Mouse (Mus musculus) gastrocnemius, adult 2 months (tissue): ENCODE results near the gene Tmem51. TPM values are rescaled to one million over a fixed set of nuclear protein-coding genes. Genes with fewer than 3 reads are reported as not detected.

ENCODE experiments used
- DNase-seq: peaks from one replicate; pipeline ENCODE4 v3.0.0; 2022
- H3K27ac ChIP-seq: fragments of 200-600 bp; 2 replicates; pipeline ENCODE4 v1.8.1; 2022; ENCODE audit warnings: mild to moderate bottlenecking
- H3K4me3 ChIP-seq: fragments of 200-600 bp; 2 replicates; pipeline ENCODE4 v1.8.1; 2022; ENCODE audit warnings: mild to moderate bottlenecking, moderate library complexity
- CTCF ChIP-seq: fragments of 200-600 bp; IDR thresholded peaks from 2 replicates; pipeline ENCODE4 v1.8.1; 2022; ENCODE audit warnings: antibody characterized with exemption, mild to moderate bottlenecking, moderate library complexity
- intact Hi-C: fragments of 180-260 bp; cut with DNase I; formaldehyde crosslinking; loops from one replicate; pipeline ENCODE4 v1.15.1; 2025
- total RNA-seq, 2 experiments: library from RNA; stranded (reverse); gene quantifications; 2 replicates each; pipeline ENCODE4 v1.2.3; 2021

Tmem51 gene
- total RNA-seq, 2 experiments from 2014 or later: 0.66 to 0.75 TPM

DNA sequence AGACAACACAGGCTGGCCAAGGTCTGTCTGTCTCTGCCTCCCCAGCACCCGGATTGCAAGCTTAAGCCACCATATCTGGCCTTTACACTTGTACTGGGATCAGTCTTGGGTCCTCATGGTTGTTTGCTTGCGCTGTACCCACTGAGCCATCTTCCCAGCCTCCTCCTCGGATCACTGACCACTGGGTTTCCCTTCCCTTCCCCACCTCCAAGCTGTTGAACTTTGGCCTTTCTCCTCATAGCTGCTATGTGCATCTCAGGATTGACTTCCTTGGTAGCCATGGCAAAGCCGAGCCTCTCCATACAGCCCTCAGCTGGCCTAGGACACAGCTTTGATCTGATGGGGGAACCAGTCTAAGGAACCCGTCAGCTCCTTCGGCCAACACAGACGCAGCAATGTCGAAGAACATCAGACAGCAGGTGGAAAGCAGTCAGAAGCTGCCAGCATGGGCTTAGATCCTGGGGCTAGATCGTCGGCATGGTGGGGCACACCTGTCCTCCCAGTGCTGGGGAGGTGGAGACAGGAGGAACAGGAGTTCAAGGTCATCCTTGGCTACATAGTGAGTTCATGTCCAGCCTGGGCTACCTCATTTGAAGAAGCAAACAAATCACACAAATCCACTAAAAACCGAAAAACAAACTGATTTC, 19.4 kb downstream of the Tmem51 start:
- no peak for TF ChIP-seq CTCF
- intact Hi-C loops: no loop called here
- peak overlapping the region; percentile 72 for H3K27ac ChIP-seq
- DNase-seq: no peak
- no peak overlapping the region for H3K4me3 ChIP-seq

DNA sequence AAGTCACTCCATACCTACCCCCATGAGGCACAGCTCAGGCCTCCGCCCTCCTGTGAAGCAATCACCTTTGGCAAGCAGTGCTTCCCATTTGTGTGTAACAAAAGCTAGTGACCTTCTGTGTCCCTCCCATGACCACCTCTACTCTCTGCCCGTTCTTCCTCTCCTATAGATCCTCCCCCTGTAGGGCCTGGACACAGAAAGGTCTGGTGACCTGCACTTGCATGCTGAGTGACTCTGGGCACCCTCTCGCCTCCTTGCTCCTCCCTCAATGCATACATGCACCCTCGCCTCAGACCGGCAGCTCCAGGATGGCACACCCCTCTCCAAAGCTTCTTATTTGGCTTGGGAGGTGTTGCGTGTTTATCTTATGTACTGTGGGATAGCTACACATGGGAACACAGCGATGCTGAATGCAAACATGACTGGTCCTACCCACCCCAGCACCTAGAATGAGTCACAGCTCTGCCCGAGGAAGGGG, 21.0 kb downstream of the Tmem51 start:
- intact Hi-C loops: no loop called here
- no peak for TF ChIP-seq CTCF
- no peak for DNase-seq
- no peak overlapping the region for H3K4me3 ChIP-seq
- no peak overlapping the region for H3K27ac ChIP-seq

DNA sequence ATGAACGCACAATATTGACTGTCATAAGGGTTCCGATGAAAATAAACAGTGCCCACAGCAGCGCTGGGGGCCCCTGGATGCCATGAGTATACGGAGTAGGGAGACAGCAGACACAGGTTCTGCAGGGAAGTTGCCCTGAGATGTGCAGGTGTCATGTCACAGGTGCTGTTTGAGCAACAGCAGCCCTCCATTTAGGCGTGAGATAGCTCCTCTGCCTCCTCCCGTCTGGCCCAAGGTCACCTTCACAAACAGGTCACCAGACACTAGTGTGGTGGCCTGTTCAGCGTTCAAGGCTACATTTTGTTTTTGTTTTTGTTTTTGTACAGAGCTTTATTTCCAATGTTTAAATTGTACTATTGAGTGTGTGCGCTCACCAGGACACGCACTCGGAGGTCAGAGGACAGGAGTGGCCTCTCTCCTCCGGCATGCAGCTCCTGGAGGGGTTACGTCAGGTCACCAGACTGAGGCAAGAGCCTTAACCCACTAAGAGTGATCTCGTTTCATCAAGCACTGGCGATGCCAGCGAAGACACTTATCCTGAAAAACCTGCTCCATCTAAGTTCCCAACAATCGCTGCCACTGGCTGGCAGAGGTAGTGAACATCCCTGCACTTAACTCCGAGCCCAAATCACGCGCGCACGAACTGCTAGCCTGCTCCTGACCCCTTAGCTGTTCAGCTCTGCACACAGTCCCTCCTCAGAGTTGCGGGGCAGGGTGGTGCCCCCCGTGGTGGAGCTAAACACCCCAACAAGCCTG, 22.4 kb downstream of the Tmem51 start:
- DNase-seq: no peak
- intact Hi-C loops: no loop called here
- H3K27ac ChIP-seq: no peak overlapping the region
- no peak for TF ChIP-seq CTCF
- no peak overlapping the region for H3K4me3 ChIP-seq

DNA sequence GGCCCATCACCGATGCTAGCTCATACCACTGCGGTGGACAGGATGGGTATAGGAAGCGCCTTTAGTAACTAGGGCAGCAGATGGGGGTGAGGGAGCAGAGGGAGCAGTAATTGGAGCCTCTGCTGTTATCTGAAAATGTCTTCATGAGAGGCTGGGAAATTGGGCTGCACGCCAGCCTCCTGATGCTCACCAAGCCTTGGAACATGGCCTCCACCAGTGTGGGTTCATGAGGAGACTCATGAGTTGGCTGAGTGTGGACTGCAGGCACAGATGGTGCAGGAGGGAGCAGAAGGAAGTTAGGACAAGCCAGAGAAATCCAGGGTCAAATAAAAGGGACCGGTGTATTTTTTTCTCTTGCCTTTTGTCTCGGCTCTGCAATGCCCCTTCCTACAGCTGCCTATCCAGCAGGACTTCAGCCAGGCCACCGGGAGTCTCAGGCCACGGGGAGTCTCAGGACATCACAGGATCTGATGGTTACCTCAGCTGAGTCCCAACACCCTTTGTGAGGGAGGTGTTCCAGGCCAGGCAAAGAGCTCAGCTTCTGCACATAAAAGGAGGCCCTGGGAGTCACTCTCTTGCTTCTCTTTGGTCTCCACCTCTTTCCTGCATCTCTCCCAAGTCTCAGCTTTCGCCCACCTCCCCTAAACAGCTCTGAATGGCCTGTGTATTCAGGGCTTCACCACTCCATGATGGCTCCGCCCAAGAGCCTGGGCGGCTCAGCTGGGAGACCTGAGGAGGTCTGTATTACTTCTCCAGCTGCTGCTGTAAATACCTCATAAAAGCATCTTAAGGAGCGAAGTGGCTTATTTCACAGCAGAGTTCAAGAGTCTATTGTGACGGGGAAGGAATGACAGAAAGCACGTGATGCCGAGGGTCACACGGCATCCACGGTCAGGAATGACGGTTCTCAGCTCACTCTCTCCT, 23.4 kb downstream of the Tmem51 start:
- Histone ChIP-seq H3K27ac (no peak overlapping the region; the same call in 1 of the 2 replicates), H3K4me3 (no peak overlapping the region)
- DNase-seq: no peak
- no peak for TF ChIP-seq CTCF
- intact Hi-C loops: no loop called here

DNA sequence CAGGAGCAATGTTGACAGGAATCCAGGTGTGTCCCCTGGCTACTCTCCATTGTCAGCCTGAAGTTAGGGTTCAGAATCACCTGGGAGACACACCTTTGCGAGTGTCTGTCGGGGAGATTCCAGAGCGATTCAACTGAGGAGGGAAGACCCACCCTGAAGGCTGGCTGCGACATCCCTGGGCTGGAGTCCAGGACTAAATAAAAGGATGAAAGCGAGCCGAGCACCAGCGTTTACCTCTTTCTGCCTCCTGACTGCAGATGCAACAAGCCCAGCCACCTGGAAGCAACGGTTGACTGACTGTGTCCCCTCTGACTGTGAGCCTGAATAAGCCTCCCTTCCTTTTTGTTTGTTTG, 24.3 kb downstream of the Tmem51 start:
- no peak overlapping the region for H3K4me3 ChIP-seq
- DNase-seq: no peak
- intact Hi-C loops: no loop called here
- H3K27ac ChIP-seq: no peak overlapping the region
- TF ChIP-seq CTCF: no peak

DNA sequence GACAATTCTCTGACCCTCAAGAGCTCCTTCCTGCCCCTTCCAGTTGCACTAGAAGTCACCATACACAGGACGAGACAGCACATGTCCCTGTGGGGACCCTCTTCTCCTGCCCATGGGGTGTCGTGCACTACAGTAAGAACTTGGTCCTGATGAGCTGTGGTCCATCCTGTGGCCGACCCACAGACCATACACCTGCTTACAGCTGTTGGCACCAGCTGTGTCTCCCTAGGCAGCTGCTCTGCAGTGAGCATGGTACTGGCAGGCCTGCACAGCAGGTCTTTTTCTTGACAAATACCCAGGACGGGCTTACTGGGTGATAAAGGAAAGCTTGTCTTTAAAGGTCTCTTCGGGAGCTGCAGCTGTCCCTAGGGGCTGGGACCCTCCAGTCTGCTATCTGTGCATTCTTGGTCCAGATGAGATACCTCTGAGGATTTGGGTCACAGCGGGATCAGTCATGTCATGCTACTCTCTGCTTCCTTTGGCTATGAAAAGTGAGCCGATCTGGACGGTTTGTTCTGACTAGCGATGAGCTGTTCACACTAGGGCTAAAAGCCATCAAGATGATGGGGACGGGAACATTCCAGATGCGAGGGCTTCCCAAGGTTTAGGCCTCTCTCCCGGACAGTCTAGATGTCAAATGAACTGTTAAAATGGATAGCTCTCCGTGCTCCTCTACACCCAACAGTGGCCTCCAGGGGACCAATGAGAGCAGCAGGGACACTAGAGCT, 24.8 kb downstream of the Tmem51 start:
- intact Hi-C loops: no loop called here
- Histone ChIP-seq H3K4me3 (no peak overlapping the region), H3K27ac (no peak overlapping the region)
- no peak for DNase-seq
- TF ChIP-seq CTCF: no peak

DNA sequence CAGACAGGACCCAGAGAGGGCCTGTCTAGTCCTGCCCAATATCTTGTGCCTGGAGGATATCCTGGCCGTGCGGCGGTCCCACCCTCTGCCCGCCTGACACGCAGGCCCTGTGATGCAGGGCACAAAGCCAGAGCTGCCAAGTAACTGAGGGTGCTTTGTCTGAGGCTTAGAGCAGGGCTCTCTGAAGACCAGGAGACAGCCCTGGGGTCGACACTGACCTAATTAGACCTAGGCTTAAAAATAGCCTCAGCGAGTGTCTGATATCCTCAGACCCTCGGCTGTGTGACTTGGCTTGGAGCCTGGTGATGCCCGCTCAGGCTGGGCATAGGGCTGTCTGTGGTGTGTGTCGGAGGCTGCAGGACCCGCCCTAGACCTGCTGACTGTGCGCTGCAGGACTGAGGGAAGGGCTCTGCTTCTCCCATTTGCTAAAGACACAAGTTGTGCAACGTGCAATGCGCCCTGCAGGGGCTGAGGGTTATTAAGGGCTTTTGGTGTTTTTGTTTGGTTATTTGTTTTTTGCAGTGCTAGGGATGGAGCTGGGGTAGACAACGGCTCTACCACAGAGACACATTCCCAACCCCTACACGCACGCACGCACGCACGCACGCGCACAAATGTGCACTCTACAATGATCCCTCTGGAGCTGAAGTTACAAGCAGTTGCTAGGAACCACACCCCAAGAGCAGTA, 26.4 kb downstream of the Tmem51 start:
- no peak overlapping the region for H3K27ac ChIP-seq
- no peak overlapping the region for H3K4me3 ChIP-seq
- intact Hi-C loops: no loop called here
- no peak for DNase-seq
- TF ChIP-seq CTCF: no peak

DNA sequence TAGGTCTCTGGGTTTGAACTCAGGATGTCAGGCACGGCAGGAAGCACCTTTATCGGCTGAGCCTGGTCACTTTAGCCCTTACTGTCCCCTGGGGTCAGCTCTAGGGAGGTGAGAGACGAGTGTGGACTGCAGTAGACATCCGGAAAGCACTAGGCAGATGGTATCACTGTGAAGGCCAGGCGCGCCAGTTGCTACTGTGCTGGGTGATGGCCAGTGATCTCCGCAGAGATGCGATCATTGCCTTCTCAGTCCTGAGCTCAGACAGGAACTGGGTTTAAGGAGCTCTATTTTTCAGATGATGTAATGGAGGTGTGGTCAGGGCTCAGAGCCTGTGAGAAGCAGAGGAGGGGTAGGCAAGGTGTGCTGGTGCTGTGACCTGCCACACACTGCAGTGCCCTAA, 28.5 kb downstream of the Tmem51 start:
- no peak for TF ChIP-seq CTCF
- Histone ChIP-seq H3K4me3 (no peak overlapping the region), H3K27ac (no peak overlapping the region)
- intact Hi-C loops: no loop called here
- no peak for DNase-seq

DNA sequence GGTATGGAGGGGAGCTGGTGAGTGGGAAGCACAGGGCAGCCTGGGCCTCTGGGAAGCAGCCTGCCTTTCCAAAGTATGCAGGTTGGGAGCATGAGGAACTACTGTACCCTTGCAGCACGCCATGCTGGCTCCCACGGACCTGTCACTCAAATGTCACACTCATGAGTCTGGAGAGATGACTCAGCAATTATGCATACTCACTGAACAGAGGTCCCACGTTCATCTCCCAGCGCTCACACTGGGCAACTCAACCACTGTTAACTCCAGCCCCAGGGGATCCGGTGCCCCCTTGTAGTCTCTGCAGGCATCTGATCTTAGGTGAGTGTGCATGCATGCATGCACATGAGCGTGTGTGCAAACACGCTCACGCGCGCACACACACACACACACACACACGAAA, 29.5 kb downstream of the Tmem51 start:
- no peak for TF ChIP-seq CTCF
- no peak overlapping the region for H3K4me3 ChIP-seq
- intact Hi-C loops: no loop called here
- no peak for DNase-seq
- H3K27ac ChIP-seq: no peak overlapping the region

DNA sequence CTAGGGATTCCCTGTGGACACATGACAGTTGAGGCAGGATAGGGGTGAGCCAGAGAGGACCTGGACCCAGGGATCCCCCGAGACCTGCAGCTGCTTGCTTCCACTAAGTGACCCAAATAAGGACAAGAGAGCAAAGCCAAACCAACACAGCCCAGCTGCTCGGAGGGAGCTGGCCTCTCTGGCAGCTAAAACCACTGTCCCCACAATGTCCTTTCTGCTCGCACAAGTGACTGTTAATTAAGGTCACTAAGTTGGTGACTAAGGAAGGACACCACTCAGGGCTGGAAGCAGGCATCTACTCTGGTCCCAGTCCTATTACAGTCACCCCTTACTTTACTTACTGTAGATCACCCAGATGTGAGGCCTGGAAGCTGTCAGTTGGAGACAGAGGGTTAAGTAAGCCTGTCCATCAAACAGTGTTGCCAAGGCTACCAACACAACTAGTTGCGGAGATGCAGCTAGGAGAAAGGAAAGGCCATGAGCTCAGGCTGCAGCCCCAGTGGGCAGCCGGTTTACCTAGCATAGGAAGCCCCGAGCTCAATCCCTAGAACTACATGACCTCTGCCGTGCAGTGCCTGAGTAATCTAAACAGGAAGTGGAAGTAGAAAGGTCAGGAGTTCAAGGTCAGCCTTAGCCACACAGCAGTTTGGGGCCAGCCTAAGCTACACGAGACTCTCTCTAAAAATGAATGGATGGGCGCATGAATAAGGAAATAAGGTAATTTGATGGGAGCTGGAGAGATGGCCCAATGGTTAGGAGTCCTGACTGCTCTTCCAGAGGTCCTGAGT, 30.2 kb downstream of the Tmem51 start:
- H3K27ac ChIP-seq: peak overlapping the region; percentile 48
- no peak overlapping the region for H3K4me3 ChIP-seq
- TF ChIP-seq CTCF: no peak
- intact Hi-C loops: no loop called here
- no peak for DNase-seq

DNA sequence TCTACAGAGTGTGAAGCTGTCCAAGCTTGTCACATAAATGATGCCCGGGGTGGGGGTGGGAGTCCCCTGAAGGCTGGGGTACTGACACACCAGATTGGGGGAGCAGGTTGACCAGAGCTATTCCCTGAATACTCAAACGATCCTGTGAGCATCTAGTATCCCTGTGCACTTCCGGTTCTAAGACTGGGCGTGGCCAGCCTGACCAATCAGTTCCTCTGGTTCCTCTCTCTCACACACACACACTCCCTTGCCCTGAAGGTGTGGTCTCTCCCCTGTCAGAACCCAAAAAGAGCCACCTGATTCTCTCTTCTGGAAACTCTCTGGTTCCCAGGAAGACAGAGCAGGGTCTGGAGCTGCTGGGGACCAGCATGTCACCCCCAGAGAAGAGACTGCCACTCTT, 30.8 kb downstream of the Tmem51 start:
- intact Hi-C loops: no loop called here
- H3K4me3 ChIP-seq: no peak overlapping the region
- peak overlapping the region; percentile 48; the same call in 1 of the 2 replicates for H3K27ac ChIP-seq
- DNase-seq: no peak
- TF ChIP-seq CTCF: no peak
